Mouse (Mus musculus): ENCODE measurements at regions not wholly inside any gene's neighbourhood (a gene's known extent, or its start where the extent isn't known, plus 50 kb on each side); places are given as distances from the start of the nearest gene placed in this dataset.

GRCm38 (mm10) chrX:23136710-23137109 lies 228.2 kb downstream of the Klhl13 start:
- no peak for DNase-seq (ENCODE audit: low spot score in 2 of 2)

- no peak for DNase-seq (ENCODE audit: low spot score in 2 of 2)
Observed at GRCm38 (mm10) chrX:23095867-23096266, 269.0 kb downstream of the Klhl13 start.

- DNase-seq (ENCODE audit: low spot score in 2 of 2), result no peak
Observed at GRCm38 (mm10) chrX:23092774-23093173, 272.1 kb downstream of the Klhl13 start.

GRCm38 (mm10) chrX:23066432-23066831 lies 298.4 kb downstream of the Klhl13 start:
- no peak for DNase-seq (ENCODE audit: low spot score in 2 of 2)

- peak in 1 of 2 experiments; percentile 7 for DNase-seq (ENCODE audit: low spot score in 2 of 2)
Observed at GRCm38 (mm10) chrX:23027622-23028021, 337.3 kb downstream of the Klhl13 start.

GRCm38 (mm10) chrX:23015562-23015961 lies 349.3 kb downstream of the Klhl13 start:
- no peak for DNase-seq (ENCODE audit: low spot score in 2 of 2)

GRCm38 (mm10) chrX:23015118-23015517 lies 349.8 kb downstream of the Klhl13 start:
- no peak for DNase-seq (ENCODE audit: low spot score in 2 of 2)
